Mouse (Mus musculus): ENCODE results near the gene Foxp1. TPM values are rescaled to one million over a fixed set of nuclear protein-coding genes. Genes with fewer than 3 reads are reported as not detected.
A peak's percentile ranks its signal among the peaks of the same experiment; 100 is the strongest.

Foxp1 gene
- polyA plus RNA-seq, 1 experiment from 2014 or later = 89.2 TPM

DNA sequence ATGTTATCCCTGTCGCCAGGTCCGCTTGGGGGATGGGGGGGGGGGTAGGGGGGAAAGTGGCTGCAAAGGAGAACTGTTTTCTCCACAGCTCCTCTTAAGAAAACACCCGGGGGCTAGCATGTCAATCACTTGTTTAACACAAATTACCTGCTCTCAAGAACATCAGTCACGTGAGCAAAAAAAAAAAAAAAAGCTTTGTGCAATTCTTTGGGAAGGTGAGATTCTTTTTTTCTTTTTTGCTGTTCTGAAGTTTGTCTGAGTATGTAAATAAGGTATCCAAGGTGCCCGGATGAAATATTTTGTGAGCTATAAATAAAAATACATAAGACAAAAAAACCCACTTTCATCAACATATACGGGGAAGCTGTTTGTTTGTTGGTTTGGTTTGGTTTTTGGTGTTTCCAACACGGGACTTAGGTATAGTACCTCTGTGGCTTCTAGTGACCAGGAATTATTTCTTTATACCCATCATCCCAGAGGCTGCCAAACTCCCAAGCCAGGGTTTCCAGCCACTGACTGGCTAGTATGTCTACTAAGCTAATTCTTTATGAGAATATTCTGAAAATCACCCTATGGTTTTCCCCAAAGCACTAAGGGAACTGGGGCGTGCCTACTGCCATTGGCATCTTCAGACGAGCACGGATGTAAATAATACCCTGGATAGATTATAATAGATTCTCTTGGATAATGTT, 1.3 kb upstream of the Foxp1 start:
- 0 out of 2 replicates have a peak, but pooled peaks cover 4% of the 10 kb centered on the region for H3K4me1 ChIP-seq (ENCODE audit: control insufficient read depth, insufficient read depth, low read length)

DNA sequence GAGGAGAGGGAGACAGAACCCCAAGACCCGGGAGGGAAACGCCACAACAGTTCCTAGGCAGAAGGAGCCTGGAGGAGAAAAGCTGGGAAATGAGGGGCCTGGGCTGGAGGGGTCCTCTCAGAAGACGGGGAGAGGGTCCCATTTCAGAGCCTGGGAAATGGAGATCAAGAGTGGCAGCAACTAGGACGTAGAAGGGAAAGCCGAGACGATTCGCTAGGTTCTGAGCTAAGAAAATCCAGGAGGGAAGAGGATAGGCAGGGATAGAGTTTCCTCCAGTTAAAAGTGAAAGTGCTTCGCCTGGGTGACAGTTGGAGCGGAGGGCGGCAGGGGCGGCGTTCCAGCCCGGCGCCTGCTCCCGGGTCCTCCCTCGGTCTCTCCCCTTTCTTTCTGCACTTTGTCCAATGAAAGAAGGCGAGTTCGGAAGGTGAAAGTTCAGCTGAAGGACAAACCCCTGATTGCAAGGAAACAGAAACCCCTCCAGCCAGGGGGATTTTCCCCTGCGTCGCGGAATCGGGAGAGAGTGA, 650 bp upstream of the Foxp1 start:
- DNase-seq (peak; percentile 74), ATAC-seq (ENCODE audit: low FRiP score, low TSS enrichment) (peak; percentile 21; the same call in 1 of the 2 replicates)
- H3K27ac ChIP-seq (replicated peaks; ENCODE audit: low read depth, low read length) = peak overlapping the region; percentile 99
- peak overlapping the region; percentile 68 for H3K4me3 ChIP-seq (replicated peaks; ENCODE audit: low read depth, low read length)
- 0 out of 2 replicates have a peak, but pooled peaks cover 4% of the 10 kb centered on the region for H3K4me1 ChIP-seq (ENCODE audit: control insufficient read depth, insufficient read depth, low read length)
- H3K9me3 ChIP-seq (ENCODE audit: control insufficient read depth, low read length) = no peaks in the 10 kb centered on the region
- H3K36me3 ChIP-seq (ENCODE audit: control insufficient read depth, insufficient read depth, low read length) = no peaks in the 10 kb centered on the region
- H3K4me2 ChIP-seq (ENCODE audit: low read length) = peak overlapping the region; percentile 100
- no peaks in the 10 kb centered on the region for H3K27me3 ChIP-seq (ENCODE audit: control insufficient read depth, insufficient read depth, low read length)
- under 1% methylated on average over 22 of the region's 22 CpGs for WGBS
- peak overlapping the region; percentile 93 for H3K9ac ChIP-seq (replicated peaks; ENCODE audit: low read length)

More for the DNA sequence above, 1.3 kb upstream of the Foxp1 start:
- H3K27ac ChIP-seq (replicated peaks; ENCODE audit: low read depth, low read length) = peak overlapping the region; percentile 99
- H3K27me3 ChIP-seq (ENCODE audit: control insufficient read depth, insufficient read depth, low read length) = no peaks in the 10 kb centered on the region
- no peaks in the 10 kb centered on the region for H3K36me3 ChIP-seq (ENCODE audit: control insufficient read depth, insufficient read depth, low read length)
- no peak for ATAC-seq (ENCODE audit: low FRiP score, low TSS enrichment)
- peak overlapping the region; percentile 93 for H3K9ac ChIP-seq (replicated peaks; ENCODE audit: low read length)
- no peak for DNase-seq
- H3K4me2 ChIP-seq (ENCODE audit: low read length) = peak overlapping the region; percentile 100
- peak overlapping the region; percentile 68 for H3K4me3 ChIP-seq (replicated peaks; ENCODE audit: low read depth, low read length)
- no peaks in the 10 kb centered on the region for H3K9me3 ChIP-seq (ENCODE audit: control insufficient read depth, low read length)
- 28% methylated on average over 10 of the region's 10 CpGs for WGBS

DNA sequence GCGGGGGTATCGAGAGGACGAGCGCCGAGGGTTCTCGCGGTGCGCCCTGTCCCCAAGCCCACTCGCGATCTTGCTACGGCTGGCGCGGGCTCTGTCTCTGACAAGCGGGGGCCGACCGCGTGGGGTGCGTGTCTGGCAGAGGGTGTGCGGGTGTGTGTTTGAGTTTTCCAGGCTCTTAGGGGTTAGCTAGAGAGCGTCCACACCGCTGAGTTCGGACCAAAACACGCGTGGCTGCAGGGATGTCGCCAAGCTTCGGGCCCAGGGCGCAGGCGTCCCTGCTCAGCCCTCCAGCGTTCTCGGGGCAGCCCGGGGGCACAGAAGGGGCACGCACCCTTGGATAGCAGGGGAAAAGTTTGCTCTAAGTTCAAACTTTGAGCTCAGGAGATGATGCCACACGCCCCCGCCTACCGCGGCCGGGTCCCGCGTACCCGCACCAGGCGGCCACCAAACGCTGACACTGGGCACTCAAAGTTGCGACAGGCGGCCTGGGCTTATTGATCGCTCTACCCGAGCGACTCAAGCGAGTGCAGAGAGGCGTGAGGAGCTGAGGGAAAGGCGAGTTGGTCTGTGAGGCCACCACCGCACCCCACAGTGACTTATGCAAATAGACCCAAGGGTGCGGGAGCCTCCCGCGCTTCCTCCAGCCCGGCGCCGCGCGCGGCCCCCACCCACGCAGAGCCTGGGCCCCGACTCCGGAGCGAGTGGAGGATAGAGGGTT, 721 bp downstream of the Foxp1 start:
- H3K27me3 ChIP-seq (ENCODE audit: control insufficient read depth, insufficient read depth, low read length) = no peaks in the 10 kb centered on the region
- peak overlapping the region; percentile 93 for H3K9ac ChIP-seq (replicated peaks; ENCODE audit: low read length)
- DNase-seq (peak; percentile 65), ATAC-seq (ENCODE audit: low FRiP score, low TSS enrichment) (peak; percentile 26)
- H3K4me2 ChIP-seq (ENCODE audit: low read length) = peak overlapping the region; percentile 100
- no peaks in the 10 kb centered on the region for H3K9me3 ChIP-seq (ENCODE audit: control insufficient read depth, low read length)
- H3K36me3 ChIP-seq (ENCODE audit: control insufficient read depth, insufficient read depth, low read length) = no peaks in the 10 kb centered on the region
- H3K4me3 ChIP-seq (replicated peaks; ENCODE audit: low read depth, low read length) = peak overlapping the region; percentile 68
- 0 out of 2 replicates have a peak, but pooled peaks cover 4% of the 10 kb centered on the region for H3K4me1 ChIP-seq (ENCODE audit: control insufficient read depth, insufficient read depth, low read length)
- under 1% methylated on average over 64 of the region's 64 CpGs for WGBS
- peak overlapping the region; percentile 82 for H3K27ac ChIP-seq (replicated peaks; ENCODE audit: low read depth, low read length)

DNA sequence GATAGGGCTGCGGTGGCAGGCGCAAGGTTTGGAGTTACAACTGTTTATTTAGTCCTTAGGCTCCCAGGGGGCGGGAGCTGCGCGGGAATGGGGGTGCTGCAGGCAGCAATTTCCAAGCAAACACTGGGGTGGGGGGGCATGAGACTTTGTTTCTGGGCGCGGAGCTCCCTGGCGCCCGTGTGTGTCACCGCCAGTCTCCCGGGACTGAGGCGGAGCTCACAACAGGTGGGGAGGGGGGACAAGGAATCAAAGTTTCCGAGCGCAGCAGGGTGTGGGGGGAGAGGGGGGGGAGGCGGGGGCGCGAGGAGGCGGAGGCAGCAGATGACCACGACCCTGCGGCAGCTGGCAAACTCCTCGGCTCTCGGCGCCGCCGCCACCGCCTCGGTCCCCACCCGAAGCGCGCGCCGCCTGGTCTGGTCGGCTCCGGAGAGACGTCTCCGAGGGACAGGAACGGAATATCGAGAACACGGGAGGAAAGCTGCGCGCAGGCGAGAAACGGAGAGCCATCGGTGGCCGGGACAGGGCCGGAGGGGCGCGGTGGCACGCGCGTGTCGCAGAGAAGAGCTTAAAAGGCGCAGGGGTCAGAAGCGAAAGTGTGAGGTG, 1.4 kb downstream of the Foxp1 start:
- H3K27me3 ChIP-seq (ENCODE audit: control insufficient read depth, insufficient read depth, low read length) = no peaks in the 10 kb centered on the region

DNA sequence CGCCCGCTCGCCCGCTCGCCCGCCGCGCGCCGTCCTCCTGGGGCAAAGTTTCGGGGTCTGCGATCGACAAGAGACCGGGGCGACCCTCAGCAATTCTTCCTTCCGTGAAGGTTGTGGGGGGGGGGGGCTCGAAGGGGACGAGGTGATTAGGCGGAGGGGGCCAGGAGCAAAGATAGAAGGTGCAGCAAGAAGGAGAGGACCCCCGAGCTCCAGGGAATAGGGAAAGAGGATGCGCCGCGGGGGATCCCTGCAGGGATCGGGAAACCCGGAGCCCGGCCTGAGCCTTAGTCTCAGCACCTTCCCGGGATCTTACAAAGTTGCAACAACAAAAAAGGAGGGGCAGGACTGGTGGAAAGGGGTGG, 1.9 kb downstream of the Foxp1 start:
- H3K27me3 ChIP-seq (ENCODE audit: control insufficient read depth, insufficient read depth, low read length) = no peaks in the 10 kb centered on the region
- no peak for DNase-seq
- H3K4me2 ChIP-seq (ENCODE audit: low read length) = peak overlapping the region; percentile 100
- peak; percentile 55; the same call in 1 of the 2 replicates for ATAC-seq (ENCODE audit: low FRiP score, low TSS enrichment)
- H3K27ac ChIP-seq (replicated peaks; ENCODE audit: low read depth, low read length) = peak overlapping the region; percentile 82
- 0 out of 2 replicates have a peak, but pooled peaks cover 4% of the 10 kb centered on the region for H3K4me1 ChIP-seq (ENCODE audit: control insufficient read depth, insufficient read depth, low read length)
- WGBS = under 1% methylated on average over 25 of the region's 27 CpGs
- no peaks in the 10 kb centered on the region for H3K9me3 ChIP-seq (ENCODE audit: control insufficient read depth, low read length)
- no peaks in the 10 kb centered on the region for H3K36me3 ChIP-seq (ENCODE audit: control insufficient read depth, insufficient read depth, low read length)
- peak overlapping the region; percentile 93 for H3K9ac ChIP-seq (replicated peaks; ENCODE audit: low read length)
- peak overlapping the region; percentile 68 for H3K4me3 ChIP-seq (replicated peaks; ENCODE audit: low read depth, low read length)

More for the DNA sequence above, 1.4 kb downstream of the Foxp1 start:
- peak overlapping the region; percentile 100 for H3K4me2 ChIP-seq (ENCODE audit: low read length)
- H3K9ac ChIP-seq (replicated peaks; ENCODE audit: low read length) = peak overlapping the region; percentile 93
- no peaks in the 10 kb centered on the region for H3K36me3 ChIP-seq (ENCODE audit: control insufficient read depth, insufficient read depth, low read length)
- peak overlapping the region; percentile 82 for H3K27ac ChIP-seq (replicated peaks; ENCODE audit: low read depth, low read length)
- under 1% methylated on average over 53 of the region's 54 CpGs for WGBS
- peak overlapping the region; percentile 68 for H3K4me3 ChIP-seq (replicated peaks; ENCODE audit: low read depth, low read length)
- H3K9me3 ChIP-seq (ENCODE audit: control insufficient read depth, low read length) = no peaks in the 10 kb centered on the region
- 0 out of 2 replicates have a peak, but pooled peaks cover 4% of the 10 kb centered on the region for H3K4me1 ChIP-seq (ENCODE audit: control insufficient read depth, insufficient read depth, low read length)
- peak; percentile 75 for DNase-seq
- ATAC-seq (ENCODE audit: low FRiP score, low TSS enrichment) = peak; percentile 43

DNA sequence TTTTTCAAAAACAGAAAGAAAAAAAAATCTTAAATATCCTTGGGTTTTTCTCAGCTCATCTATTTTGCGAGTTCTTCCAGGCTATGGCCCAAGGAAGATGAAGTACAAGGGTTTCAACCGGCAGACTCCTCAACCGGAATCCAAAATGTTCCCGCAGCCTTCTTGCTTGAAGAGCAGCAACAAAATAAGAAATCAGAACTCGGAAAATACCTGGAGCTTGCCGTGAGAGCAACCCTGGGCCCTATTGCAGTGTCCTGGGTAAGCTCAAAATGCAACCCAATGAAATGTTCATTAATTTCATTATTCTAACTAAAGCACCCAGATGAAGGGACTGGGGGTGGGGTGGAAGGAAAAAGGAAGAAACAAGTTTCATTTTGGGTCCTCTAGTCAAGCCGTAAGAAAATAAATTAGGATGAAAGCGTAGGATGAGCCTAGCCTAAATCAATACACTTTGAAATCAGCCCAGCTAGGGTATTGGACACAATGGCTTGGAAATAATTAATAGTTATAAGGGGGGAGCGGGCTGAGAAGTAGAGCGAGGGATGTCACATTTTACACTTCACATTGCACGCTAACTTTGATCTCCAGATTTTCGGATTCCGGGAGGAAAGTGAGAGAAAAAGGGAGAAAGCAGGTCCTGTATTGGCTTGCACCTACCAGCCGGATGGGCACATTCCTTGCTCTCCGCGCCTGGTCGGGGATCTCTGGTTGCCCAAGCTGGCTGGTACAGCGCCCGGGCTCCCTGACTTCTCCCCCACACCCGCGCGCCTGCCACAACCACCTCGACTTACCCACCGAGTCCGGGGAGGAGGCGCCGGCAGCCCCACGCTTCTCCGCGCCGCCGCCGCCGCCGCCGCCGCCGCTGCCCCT, 2.5 kb downstream of the Foxp1 start:
- ATAC-seq (ENCODE audit: low FRiP score, low TSS enrichment) (no peak), DNase-seq (peak; percentile 67)
- no peaks in the 10 kb centered on the region for H3K36me3 ChIP-seq (ENCODE audit: control insufficient read depth, insufficient read depth, low read length)
- no peaks in the 10 kb centered on the region for H3K27me3 ChIP-seq (ENCODE audit: control insufficient read depth, insufficient read depth, low read length)
- H3K4me2 ChIP-seq (ENCODE audit: low read length) = peak overlapping the region; percentile 100
- H3K4me1 ChIP-seq (ENCODE audit: control insufficient read depth, insufficient read depth, low read length) = 0 out of 2 replicates have a peak, but pooled peaks cover 4% of the 10 kb centered on the region
- H3K27ac ChIP-seq (replicated peaks; ENCODE audit: low read depth, low read length) = peak overlapping the region; percentile 82
- H3K9me3 ChIP-seq (ENCODE audit: control insufficient read depth, low read length) = no peaks in the 10 kb centered on the region
- 2% methylated on average over 38 of the region's 38 CpGs for WGBS
- peak overlapping the region; percentile 93 for H3K9ac ChIP-seq (replicated peaks; ENCODE audit: low read length)
- peak overlapping the region; percentile 68 for H3K4me3 ChIP-seq (replicated peaks; ENCODE audit: low read depth, low read length)

DNA sequence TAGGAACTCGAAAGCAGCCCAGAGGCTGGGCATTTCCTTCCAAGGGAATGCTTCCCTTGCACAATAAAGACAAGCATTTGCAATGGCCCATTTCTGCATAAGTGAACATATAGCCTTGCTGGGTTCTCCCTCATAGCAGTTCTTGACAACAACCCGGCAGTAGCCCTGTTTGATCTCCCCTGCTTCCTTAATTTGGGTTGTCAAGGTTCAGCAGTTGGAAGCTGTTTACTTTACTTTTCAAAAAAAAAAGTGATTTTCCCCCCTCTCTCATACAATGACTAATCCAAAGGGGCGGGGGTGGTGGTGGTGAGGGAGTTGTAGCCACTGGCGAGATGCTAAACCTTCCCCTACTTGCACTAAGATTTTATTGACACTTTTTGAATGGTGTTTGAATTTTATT, 3.5 kb downstream of the Foxp1 start:
- peak overlapping the region; percentile 100 for H3K4me2 ChIP-seq (ENCODE audit: low read length)
- H3K4me1 ChIP-seq (ENCODE audit: control insufficient read depth, insufficient read depth, low read length) = 0 out of 2 replicates have a peak, but pooled peaks cover 4% of the 10 kb centered on the region
- H3K27ac ChIP-seq (replicated peaks; ENCODE audit: low read depth, low read length) = no peak overlapping the region
- no peaks in the 10 kb centered on the region for H3K36me3 ChIP-seq (ENCODE audit: control insufficient read depth, insufficient read depth, low read length)
- H3K9ac ChIP-seq (replicated peaks; ENCODE audit: low read length) = no peak overlapping the region
- no peak overlapping the region for H3K4me3 ChIP-seq (replicated peaks; ENCODE audit: low read depth, low read length)
- DNase-seq (peak; percentile 21), ATAC-seq (ENCODE audit: low FRiP score, low TSS enrichment) (no peak)
- no peaks in the 10 kb centered on the region for H3K9me3 ChIP-seq (ENCODE audit: control insufficient read depth, low read length)
- no peaks in the 10 kb centered on the region for H3K27me3 ChIP-seq (ENCODE audit: control insufficient read depth, insufficient read depth, low read length)
- 16% methylated on average over 4 of the region's 4 CpGs for WGBS
